Mouse (Mus musculus): ENCODE measurements around the gene Btk. TPM values are rescaled to one million over a fixed set of nuclear protein-coding genes. Genes with fewer than 3 reads are reported as not detected.
A peak's percentile ranks its signal among the peaks of the same experiment; 100 is the strongest.

Btk gene
- polyA plus RNA-seq (2016; fragmentation: Nextera tagmentation; extraction: Ambion mirVana) = 1.2 and 1.3 TPM in 2 replicates

DNA sequence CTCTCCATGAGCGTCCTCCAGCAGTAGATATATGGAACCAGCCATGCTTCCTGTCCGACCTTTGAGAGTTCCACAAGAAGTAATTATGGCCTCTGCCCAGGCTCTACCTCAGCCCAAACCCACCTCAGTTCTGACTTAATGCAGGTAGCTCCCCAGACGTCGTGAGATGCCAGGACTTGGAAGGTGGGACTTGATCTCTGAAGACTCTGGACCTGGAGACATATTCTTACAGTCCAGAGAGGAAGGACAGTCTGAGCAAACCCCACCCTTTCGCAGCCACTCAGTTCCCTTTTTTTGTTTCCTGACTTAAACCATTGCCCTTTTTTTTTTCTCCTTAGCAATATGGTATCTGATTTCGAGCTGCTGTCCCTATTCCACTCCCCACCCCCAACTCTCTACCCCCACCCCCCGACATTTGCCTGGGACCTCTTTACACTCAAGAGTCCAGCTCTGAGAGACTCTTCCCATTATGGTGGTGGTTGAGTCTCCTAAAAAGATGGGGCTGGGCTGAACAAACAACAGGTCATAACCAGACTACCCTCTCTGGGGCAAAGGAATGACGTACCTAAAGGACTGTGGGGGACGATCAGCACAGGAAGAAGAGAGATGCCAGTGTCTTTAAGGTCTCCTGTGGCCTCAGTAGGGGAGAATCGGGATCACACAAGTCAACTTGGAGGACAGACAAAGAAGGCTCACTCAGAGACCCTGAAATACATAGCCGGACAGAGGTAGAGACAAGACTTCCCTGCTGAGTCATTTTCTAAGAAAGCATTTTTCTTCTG is at the start of gene Btk:
Gene Btk, minus strand, starts transcription at position 683 of the 782 bp plus-strand sequence.
- H3K27me3 ChIP-seq (replicated peaks) = no peaks in the 10 kb centered on the region
- H3K36me3 ChIP-seq = peaks cover 1% of the 10 kb centered on the region; the same call in 1 of the 2 replicates
- H3K27ac ChIP-seq (ENCODE audit: poor library complexity, severe bottlenecking) = no peak within 1 kb of the TSS
- no peaks in the 10 kb centered on the region for H3K4me1 ChIP-seq (replicated peaks)
- no peak within 1 kb of the TSS for H3K4me3 ChIP-seq
- H3K9ac ChIP-seq = no peak within 1 kb of the TSS
- no peaks in the 10 kb centered on the region for H3K9me3 ChIP-seq (replicated peaks)
- 69% methylated on average over 11 of the region's 11 CpGs for WGBS
- H3K4me2 ChIP-seq = no peak within 1 kb of the TSS
- ATAC-seq (ENCODE audit: insufficient number of reproducible peaks, low FRiP score) = no peak

DNA sequence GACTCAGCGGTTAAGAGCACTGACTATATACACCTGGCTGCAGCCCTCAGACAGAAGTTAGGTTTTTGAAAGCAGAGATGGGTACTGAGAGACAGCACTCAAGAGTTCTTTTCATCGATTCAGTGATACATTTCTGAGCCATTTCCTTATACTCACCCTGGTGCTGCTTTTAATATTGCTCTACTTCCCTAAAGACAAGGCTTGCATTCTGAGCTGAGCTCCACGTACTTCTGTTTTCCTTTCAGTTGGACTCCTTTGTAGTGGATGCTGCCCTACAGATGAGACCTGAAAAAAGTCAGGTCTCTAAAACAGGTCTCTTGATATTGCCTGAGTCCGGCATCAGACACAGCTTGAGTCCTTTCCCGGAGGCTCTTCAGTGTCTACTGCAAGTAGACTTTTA is 49.3 kb upstream of the Btk start:
- no peak overlapping the region for H3K27ac ChIP-seq (ENCODE audit: poor library complexity, severe bottlenecking)
- no peak overlapping the region for H3K4me2 ChIP-seq
- no peaks in the 10 kb centered on the region for H3K36me3 ChIP-seq
- no peak overlapping the region for H3K4me3 ChIP-seq
- H3K4me1 ChIP-seq (replicated peaks) = no peaks in the 10 kb centered on the region
- ATAC-seq (ENCODE audit: insufficient number of reproducible peaks, low FRiP score) = no peak
- WGBS = 78% methylated on average over 5 of the region's 5 CpGs
- no peaks in the 10 kb centered on the region for H3K9me3 ChIP-seq (replicated peaks)
- no peaks in the 10 kb centered on the region for H3K27me3 ChIP-seq (replicated peaks)
- H3K9ac ChIP-seq = no peak overlapping the region

DNA sequence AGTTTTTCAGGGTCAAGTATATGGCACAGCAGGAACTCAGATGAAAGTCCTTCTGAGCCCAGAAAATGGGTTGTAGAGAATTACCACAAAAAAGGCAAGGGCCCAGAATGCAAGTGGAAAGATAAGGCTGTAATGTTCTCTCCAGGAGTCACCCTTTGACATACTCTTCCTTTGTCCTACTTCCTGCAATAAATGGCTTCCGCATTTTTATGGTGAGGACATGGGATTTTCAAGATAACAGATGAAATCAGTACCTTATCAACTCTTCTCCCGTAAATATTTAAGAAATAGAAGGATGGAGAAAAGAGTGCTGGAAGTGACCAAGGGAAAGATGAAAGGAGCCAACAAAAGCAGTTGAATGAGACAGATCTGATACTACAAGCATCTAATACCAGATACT is 44.8 kb upstream of the Btk start:
- WGBS = 65% methylated on average over 2 of the region's 2 CpGs
- Histone ChIP-seq H3K4me3 (no peak overlapping the region), H3K4me2 (no peak overlapping the region), H3K9ac (no peak overlapping the region), H3K4me1 (replicated peaks) (no peaks in the 10 kb centered on the region), H3K27me3 (replicated peaks) (no peaks in the 10 kb centered on the region), H3K27ac (ENCODE audit: poor library complexity, severe bottlenecking) (no peak overlapping the region), H3K9me3 (replicated peaks) (no peaks in the 10 kb centered on the region), H3K36me3 (no peaks in the 10 kb centered on the region)
- ATAC-seq (ENCODE audit: insufficient number of reproducible peaks, low FRiP score) = no peak

DNA sequence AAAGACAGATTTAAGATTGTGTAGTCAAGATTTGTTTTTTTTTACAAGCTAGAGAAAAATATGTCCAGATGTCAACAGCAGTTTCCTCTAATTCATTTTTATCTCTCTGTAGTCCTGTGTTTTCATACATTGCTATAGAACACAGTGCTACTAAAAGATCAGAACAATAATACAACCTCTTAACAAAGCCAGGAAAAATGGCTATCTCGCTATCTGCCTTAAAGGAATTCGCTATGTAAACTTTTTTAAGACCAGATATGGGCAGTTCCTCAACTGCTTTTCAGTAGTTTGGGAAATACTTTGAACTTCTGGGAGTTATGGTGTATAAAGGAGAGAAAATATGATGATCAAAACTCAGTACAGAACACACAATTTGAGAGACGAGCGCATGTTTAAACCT is 40.0 kb upstream of the Btk start:
- no peak for ATAC-seq (ENCODE audit: insufficient number of reproducible peaks, low FRiP score)
- no peaks in the 10 kb centered on the region for H3K4me1 ChIP-seq (replicated peaks)
- no peaks in the 10 kb centered on the region for H3K36me3 ChIP-seq
- H3K27ac ChIP-seq (ENCODE audit: poor library complexity, severe bottlenecking) = no peak overlapping the region
- no peaks in the 10 kb centered on the region for H3K27me3 ChIP-seq (replicated peaks)
- WGBS = 70% methylated on average over 4 of the region's 4 CpGs
- H3K4me2 ChIP-seq = no peak overlapping the region
- H3K9ac ChIP-seq = no peak overlapping the region
- H3K4me3 ChIP-seq = no peak overlapping the region
- no peaks in the 10 kb centered on the region for H3K9me3 ChIP-seq (replicated peaks)

DNA sequence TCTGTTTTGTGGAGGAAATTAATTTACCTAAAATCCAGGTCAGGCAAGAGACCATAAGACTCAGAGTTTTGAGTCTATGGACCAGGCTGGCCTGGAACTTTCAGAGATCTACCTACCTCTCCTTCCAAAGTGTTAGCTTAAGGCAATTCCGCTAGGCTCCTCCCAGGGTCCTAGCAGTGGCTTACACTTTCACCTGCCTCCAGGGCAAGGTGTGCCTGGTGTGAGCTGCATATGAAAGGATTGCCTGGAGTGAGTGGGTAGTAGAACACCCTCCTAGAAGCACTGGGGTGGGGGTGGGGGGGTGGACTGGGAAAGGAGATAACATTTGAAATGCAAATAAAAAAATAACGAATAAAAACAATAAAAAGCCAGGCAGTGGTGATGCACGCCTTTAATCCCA is 38.3 kb upstream of the Btk start:
- H3K4me2 ChIP-seq = no peak overlapping the region
- whole genome bisulfite sequencing = 64% methylated on average over 3 of the region's 3 CpGs
- ATAC-seq (ENCODE audit: insufficient number of reproducible peaks, low FRiP score) = no peak

DNA sequence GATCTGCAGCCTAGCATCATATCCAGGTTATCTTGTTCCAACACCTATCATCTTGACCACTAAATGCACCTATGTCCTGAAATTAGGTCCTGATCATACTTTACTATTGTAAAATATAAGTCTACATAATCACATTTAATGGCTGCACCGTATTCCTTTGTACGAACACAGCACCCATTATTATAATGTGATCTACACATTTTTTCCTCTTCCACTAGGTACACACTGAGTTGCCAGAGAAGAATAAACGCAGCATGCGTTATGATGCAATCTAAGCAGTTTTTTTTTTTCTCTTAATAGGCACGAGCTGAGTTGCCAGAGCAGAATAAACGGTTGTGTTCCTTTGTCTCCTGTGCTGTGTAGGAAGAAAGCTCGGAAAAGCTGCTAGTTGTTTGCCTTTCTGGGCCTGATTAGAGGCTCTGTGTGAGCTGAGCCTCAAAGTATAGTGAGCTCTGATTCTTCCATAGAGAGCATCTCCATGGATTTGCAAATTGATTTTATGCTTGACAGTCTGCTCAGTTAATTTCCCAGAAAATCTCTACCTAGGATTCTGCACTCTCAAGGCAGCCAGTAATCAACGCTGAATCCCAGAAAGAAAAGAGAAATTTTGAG is 37.0 kb upstream of the Btk start:
- H3K27me3 ChIP-seq (replicated peaks) = no peaks in the 10 kb centered on the region
- WGBS = 62% methylated on average over 8 of the region's 8 CpGs
- no peak overlapping the region for H3K4me2 ChIP-seq
- no peaks in the 10 kb centered on the region for H3K9me3 ChIP-seq (replicated peaks)
- no peak overlapping the region for H3K9ac ChIP-seq
- no peak overlapping the region for H3K27ac ChIP-seq (ENCODE audit: poor library complexity, severe bottlenecking)
- H3K36me3 ChIP-seq = no peaks in the 10 kb centered on the region
- no peak for ATAC-seq (ENCODE audit: insufficient number of reproducible peaks, low FRiP score)
- no peaks in the 10 kb centered on the region for H3K4me1 ChIP-seq (replicated peaks)
- H3K4me3 ChIP-seq = no peak overlapping the region

More for the DNA sequence above, 38.3 kb upstream of the Btk start:
- Histone ChIP-seq H3K27me3 (replicated peaks) (no peaks in the 10 kb centered on the region), H3K4me1 (replicated peaks) (no peaks in the 10 kb centered on the region), H3K27ac (ENCODE audit: poor library complexity, severe bottlenecking) (no peak overlapping the region), H3K4me3 (no peak overlapping the region), H3K9me3 (replicated peaks) (no peaks in the 10 kb centered on the region), H3K9ac (no peak overlapping the region), H3K36me3 (no peaks in the 10 kb centered on the region)

DNA sequence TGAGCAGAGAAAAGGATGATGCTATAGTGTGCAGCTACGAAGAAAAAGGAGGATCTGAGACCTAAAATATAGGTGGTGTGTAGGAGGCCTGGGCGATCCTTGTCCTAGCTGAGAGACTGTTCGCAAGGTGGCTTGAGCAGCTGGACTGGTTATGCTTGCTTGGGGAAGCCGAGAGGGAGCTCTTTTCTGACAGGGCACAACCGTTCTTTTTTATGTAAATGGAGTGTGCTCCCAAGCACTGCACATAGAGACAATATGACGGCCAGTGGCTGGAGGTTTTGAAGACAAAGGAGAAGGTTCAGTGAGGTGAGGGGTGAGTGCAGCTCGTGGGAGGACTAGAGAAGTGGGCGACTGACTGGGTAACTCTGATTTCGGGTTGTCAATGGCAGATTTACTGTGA is 36.3 kb upstream of the Btk start:
- no peak overlapping the region for H3K27ac ChIP-seq (ENCODE audit: poor library complexity, severe bottlenecking)
- no peaks in the 10 kb centered on the region for H3K27me3 ChIP-seq (replicated peaks)
- H3K9me3 ChIP-seq (replicated peaks) = no peaks in the 10 kb centered on the region
- H3K9ac ChIP-seq = no peak overlapping the region
- H3K4me2 ChIP-seq = no peak overlapping the region
- H3K4me3 ChIP-seq = no peak overlapping the region
- no peak for ATAC-seq (ENCODE audit: insufficient number of reproducible peaks, low FRiP score)
- no peaks in the 10 kb centered on the region for H3K4me1 ChIP-seq (replicated peaks)
- H3K36me3 ChIP-seq = no peaks in the 10 kb centered on the region
- 60% methylated on average over 9 of the region's 9 CpGs for WGBS

DNA sequence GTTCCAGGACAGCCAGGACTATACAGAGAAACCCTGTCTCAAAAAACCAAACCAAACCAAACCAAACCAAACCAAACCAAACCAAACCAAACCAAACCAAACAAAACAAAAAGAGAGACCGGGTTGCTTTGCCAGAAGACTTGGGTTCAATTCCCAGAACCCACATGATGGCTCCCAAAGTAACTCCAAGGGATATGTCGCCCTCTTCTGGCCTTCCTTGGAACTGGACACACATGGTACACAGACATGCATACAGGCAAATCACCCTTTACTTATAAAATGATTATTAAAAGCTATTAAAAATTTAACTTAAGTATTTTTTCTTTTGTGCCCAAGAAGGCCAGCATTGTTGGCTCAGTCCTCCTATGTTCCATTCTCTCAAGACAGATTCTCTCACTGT is 30.9 kb upstream of the Btk start:
- Histone ChIP-seq H3K27me3 (replicated peaks) (no peaks in the 10 kb centered on the region), H3K27ac (ENCODE audit: poor library complexity, severe bottlenecking) (no peak overlapping the region), H3K4me1 (replicated peaks) (no peaks in the 10 kb centered on the region), H3K9me3 (replicated peaks) (no peaks in the 10 kb centered on the region), H3K4me2 (no peak overlapping the region), H3K36me3 (no peaks in the 10 kb centered on the region), H3K9ac (no peak overlapping the region), H3K4me3 (no peak overlapping the region)
- WGBS = 63% methylated on average over 2 of the region's 2 CpGs
- no peak for ATAC-seq (ENCODE audit: insufficient number of reproducible peaks, low FRiP score)

DNA sequence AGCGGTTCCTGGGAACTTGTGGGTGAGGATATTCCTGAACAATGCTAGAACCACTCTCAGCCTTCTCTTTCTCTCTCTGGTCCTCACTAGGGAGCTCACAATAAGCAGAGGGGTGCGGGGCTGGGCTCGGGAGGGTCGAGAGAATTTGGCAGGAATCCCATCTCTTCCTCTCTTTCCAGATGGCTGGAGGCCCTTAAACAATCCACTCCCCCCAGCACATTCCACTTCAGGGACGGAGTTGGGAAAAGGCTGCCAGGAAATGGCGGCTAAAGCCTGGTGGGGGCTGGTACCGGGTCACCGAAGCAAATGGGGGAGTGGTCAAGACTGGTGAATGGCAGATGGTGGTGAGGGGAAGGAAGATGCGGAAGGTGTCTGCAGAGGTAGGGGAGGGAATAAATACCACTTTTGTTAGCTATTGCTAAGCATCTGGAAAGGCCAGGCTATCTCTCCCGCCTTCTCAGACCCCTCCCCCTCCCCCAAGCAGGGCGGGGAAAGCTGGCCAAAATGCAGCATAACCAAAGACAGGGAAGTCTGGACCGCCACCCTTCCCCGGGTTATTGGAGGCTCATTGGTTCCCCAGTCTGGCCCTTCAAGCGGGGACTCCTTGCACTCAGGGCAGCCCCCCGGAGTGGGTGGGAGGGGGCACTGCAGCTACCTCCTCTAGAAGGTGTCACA is 29.1 kb upstream of the Btk start:
- H3K9me3 ChIP-seq (replicated peaks) = no peaks in the 10 kb centered on the region
- peak overlapping the region; percentile 41 for H3K4me3 ChIP-seq
- peak overlapping the region; percentile 89 for H3K27ac ChIP-seq (ENCODE audit: poor library complexity, severe bottlenecking)
- H3K9ac ChIP-seq = peak overlapping the region; percentile 17; the same call in 1 of the 2 replicates
- no peaks in the 10 kb centered on the region for H3K27me3 ChIP-seq (replicated peaks)
- H3K4me1 ChIP-seq (replicated peaks) = no peaks in the 10 kb centered on the region
- ATAC-seq (ENCODE audit: insufficient number of reproducible peaks, low FRiP score) = peak; percentile 90
- 23% methylated on average over 14 of the region's 15 CpGs for WGBS
- H3K4me2 ChIP-seq = peak overlapping the region; percentile 61
- peaks cover under 1% of the 10 kb centered on the region; the same call in 1 of the 2 replicates for H3K36me3 ChIP-seq

DNA sequence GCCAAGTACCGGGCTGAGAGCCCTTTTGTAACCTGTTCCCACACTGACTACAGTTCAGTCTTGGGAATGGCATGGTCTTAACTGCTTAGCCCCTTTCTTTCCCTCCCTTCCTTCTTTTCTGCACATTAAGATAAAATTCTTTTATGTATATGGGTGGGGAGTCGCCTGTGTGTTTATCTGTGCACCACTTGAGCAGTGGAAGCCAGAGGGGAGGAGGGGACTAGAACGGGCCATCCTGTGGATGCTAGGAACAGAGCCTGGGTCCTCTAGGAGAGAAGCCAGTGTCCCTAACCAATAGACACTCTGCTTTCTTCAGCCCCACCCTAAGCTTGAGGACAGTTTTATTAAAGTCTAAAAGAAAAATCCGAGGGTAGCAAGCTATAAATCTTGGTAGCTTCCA is 27.6 kb upstream of the Btk start:
- Histone ChIP-seq H3K36me3 (peaks cover 5% of the 10 kb centered on the region; the same call in 1 of the 2 replicates), H3K9me3 (replicated peaks) (no peaks in the 10 kb centered on the region), H3K4me3 (no peak overlapping the region), H3K4me1 (replicated peaks) (no peaks in the 10 kb centered on the region), H3K9ac (no peak overlapping the region), H3K27me3 (replicated peaks) (no peaks in the 10 kb centered on the region), H3K4me2 (no peak overlapping the region), H3K27ac (ENCODE audit: poor library complexity, severe bottlenecking) (no peak overlapping the region)
- 68% methylated on average over 4 of the region's 4 CpGs for WGBS
- no peak for ATAC-seq (ENCODE audit: insufficient number of reproducible peaks, low FRiP score)

DNA sequence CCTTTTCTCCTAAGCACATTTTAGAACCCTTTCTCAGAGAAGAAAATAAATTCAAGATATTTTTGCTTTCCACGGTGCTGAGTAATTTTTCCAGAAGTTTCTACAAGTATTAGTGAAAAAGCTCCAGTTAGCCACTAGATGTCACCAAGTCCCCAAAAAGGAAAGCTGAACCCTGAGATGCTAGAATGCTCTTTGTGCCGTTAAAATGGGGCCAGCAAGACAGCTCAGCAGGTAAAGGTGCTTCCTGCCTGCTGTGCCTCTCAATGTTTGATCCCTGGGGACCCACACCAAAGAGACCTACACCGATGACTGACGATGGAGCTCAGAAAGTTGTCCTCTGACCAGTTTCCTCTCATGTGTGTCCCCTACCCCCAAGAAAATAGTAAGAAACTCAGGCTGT is 26.1 kb upstream of the Btk start:
- ATAC-seq (ENCODE audit: insufficient number of reproducible peaks, low FRiP score) = no peak
- 30% methylated on average over 4 of the region's 4 CpGs for WGBS
- no peaks in the 10 kb centered on the region for H3K9me3 ChIP-seq (replicated peaks)

More for the DNA sequence above, 26.1 kb upstream of the Btk start:
- no peaks in the 10 kb centered on the region for H3K4me1 ChIP-seq (replicated peaks)
- H3K9ac ChIP-seq = no peak overlapping the region
- H3K27ac ChIP-seq (ENCODE audit: poor library complexity, severe bottlenecking) = no peak overlapping the region
- H3K27me3 ChIP-seq (replicated peaks) = no peaks in the 10 kb centered on the region
- no peak overlapping the region for H3K4me2 ChIP-seq
- H3K4me3 ChIP-seq = no peak overlapping the region
- peaks cover 5% of the 10 kb centered on the region; the same call in 1 of the 2 replicates for H3K36me3 ChIP-seq

Data from heart, embryonic 12.5 days (tissue).